Mouse (Mus musculus): ENCODE data around the gene Ppib.

Ppib gene

DNA sequence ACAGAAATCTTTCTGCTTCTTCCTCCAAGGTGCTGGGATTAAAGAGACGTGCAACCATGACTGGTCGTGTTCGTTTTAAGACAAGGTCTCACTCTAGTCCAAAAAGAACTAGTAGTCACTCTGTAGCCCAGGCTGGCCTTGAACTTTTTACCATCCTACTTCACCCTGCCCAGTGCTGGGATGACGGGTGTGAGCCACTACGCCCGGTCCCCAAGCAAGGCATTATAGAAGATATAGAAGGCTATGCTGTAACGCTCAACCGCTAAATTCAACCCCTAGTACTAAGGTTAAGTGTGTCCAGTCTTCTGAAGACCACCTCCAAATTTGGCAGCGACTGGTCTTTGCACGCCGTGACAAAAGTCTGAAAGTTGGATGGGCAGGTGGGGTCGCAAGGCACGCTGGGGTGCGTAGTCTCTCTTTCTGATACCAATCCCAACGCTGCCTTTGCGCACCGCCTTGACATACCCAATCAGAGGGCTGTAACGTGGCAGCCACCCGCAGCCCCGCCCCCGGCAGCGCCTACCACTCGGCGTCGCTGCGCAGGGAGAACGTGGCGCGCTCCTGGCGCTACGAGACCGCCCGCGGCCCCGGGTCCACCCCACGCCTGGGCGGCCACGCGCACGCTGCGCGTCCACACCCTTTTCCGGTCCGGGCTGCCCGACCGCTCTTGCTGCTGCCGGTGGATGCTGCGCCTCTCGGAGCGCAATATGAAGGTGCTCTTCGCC lies at the start of gene Ppib:
Gene Ppib (plus strand): TSS at position 640 of the 725 bp plus-strand sequence.
- DNase-seq (ENCODE audit: low spot score in 2 of 2): peak; percentile 94 to 95

DNA sequence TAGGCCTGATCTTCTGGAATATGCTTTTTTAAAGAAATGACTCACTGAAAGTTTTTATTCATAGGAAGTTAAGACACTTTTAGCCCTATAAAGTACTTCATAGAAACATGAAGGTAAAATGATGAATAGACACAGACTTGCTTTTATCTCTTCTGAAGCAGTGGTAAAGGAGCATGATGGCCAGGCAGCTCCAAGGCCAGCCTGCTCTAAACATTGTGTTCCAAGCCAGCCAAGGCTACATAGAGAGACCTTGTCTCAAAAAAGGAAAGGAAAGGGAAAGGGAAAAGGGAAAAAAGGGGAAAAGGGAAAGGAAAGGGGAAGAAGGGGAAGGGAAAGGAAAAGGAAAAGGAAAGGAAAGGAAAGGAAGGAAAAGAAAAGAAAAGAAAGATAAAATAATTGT lies 39.4 kb upstream of the Ppib start:
- no peak for DNase-seq (ENCODE audit: low spot score in 2 of 2)

DNA sequence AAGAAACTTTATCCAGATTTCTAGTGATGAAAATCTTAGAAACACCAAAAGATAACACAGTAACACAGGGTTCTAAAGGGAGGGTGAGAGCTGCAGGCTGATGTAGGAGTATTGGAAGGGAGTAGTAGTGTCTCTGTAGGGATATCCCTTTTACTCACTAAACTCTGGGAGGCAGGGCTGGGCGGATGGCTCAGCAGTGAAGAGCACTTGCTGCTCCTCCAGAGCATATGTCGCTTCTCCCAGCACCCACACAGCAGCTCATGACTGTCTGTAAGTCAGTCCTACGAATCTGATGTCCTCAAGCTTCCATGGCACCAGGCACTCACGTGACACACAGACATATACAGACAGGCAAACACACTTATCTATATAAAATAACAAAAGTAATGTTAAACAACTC lies 21.9 kb upstream of the Ppib start:
- DNase-seq (ENCODE audit: low spot score in 2 of 2): no peak

DNA sequence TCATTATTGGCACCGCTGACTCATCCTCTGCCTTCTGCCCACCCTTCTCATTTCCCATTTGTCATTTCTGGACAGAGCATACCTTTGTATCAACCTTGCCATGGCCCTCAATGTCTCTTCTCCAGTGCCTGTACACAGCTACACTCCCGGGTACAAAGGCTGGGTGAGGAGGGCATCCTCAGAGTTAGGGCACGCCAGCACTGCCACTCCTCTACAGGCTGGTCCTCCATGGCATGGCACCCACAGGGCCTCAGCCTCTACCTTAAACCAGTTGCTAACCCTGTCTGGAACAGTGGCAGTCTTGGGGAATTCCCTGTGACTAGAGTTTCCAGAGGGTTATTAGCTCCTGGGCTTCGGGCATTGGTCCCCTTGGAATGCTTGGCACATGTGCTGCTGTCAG lies 21.4 kb upstream of the Ppib start:
- DNase-seq (ENCODE audit: low spot score in 2 of 2): no peak

DNA sequence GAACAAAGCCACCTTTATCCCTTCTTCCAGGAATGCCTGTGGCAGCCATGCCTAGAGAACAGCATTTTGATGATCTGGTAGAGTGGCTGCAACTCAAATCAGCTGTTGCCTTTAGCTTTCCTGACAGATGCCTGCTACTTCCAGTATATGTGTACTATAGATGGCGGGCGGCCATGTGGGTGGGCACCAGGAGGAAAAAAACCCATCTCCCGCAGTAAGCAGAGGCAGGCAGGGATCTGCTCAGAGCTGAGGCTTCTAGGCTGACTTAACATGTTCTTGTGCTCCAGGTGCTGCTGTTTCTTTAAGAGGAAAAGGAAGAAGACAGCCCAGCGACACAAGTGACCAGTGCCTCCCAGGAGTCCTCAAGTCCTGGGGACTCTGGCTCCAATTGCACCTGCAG lies 20.7 kb upstream of the Ppib start:
- DNase-seq (ENCODE audit: low spot score in 2 of 2): no peak

DNA sequence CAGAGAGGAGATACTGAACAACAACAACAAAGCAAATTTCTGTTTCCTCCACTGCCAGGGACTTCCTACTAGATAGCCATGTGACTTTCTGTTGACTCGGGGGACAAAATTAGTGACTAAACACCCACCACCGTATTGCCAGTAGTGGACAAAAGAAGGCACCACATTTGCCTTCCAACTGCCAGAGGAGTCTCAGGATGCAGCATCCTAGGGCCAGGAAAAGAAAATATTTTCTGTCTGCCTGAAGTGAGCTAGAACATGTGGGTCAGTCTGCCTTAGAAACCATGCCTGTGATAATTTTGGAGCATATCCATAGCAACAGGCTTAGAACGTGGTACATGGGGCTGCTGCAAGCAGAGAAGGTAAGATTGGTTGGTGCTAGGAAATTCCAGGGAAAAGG lies 19.2 kb upstream of the Ppib start:
- no peak for DNase-seq (ENCODE audit: low spot score in 2 of 2)

DNA sequence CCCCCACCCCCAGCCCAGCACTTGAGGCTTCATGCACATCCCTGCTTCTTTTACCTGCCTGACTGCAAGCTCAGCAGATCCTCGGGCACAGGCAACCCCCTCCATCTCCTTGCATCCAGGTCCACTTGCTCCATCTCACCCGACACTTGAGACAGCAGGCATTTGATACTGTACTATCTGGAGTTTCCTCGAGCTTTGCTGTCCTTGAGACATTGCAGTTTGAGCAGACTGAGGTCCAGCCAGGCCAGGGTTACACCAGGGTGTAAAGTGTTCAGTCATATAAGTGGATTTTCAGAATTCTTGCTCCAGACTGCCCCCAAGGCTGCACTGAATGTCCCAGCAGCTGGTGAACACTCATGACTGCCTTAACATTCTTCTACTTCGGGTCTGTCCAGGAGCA lies 17.7 kb upstream of the Ppib start:
- DNase-seq (ENCODE audit: low spot score in 2 of 2): no peak

DNA sequence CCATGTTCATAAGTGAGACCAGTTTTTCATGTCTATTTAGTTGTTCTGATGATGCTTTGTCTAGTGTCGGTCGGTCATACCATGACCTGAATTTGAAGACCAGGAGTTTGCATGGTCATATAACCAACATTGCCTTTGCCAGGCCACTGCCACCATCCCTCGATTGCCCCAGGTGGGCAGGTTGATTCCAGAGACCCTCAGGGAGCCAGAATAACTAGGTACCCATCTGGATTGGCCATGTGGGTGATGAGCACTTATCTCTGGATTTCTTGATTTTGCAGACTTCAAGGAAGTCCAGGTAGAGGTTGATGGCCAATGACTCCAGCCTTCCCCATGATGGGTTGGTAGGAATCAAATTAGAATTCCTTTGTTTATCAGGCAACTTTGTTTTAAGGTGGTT lies 16.8 kb upstream of the Ppib start:
- no peak for DNase-seq (ENCODE audit: low spot score in 2 of 2)

DNA sequence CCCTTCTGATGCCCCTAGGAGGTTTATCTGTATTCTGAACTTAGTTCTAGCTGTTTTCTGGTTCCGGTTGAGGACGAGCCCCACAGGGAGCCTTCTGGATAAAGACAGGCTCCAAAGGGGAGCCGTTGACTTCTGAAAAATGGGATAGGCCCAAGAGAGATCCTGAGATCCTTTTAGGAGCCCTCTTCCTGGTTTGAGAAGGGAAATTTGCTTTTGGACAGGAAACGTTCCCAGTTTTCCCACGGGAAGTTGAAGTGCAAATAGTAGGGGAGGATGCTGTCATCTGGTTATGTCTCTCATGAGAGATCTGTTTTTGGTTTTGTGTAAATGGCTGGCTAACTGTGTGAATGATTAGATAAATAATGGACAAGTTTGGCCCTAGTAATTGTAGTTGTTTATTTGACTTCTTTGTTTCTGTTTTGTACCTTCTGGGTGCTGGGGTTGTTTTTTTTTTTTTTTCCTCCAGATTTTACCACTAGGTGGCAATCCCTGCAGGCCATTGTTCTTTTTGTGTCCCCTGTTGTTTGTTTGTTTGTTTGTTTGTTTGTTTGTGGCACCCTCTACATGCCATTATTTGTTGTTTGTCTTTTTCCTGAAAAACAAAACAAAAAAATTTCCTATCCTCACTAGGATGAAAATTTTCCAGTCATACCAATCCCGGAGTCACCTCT lies 10.0 kb upstream of the Ppib start:
- DNase-seq (ENCODE audit: low spot score in 2 of 2): no peak

DNA sequence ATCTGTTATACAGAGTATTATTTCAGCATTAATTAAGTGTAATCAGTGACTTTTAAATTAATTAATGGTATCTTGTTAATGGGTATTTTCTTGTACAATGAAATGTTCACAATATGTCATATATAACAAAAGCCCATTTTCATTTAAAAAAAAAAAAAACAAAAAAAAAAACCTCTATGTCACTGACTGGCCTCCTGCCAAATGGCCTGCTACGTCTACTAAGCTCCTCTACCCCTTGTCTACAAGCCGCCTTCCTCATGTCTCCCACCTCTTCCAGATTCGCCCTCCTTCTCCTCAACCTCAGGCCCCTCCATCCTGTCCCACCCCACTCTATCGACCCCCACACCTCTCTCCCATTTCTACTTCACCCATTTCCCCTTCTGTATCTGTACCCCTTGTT lies 8.5 kb upstream of the Ppib start:
- no peak for DNase-seq (ENCODE audit: low spot score in 2 of 2)

DNA sequence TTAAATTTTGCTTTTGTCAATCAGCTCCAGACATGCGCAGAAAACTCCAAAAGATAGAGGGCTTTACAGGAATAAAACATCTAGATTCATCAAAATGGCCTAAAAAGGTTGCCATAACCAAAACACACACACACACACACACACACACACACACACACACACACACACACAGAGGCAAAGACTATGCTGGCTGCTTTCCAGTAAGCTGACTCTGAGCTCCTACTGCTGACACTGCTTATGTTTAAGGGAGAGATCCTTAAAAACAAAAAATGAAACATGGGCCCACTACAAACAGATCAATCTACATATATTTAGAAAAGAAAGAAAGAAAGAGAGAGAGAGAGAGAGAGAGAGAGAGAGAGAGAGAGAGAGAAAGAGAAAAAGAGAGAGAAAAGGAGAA lies 7.3 kb upstream of the Ppib start:
- no peak for DNase-seq (ENCODE audit: low spot score in 2 of 2)

DNA sequence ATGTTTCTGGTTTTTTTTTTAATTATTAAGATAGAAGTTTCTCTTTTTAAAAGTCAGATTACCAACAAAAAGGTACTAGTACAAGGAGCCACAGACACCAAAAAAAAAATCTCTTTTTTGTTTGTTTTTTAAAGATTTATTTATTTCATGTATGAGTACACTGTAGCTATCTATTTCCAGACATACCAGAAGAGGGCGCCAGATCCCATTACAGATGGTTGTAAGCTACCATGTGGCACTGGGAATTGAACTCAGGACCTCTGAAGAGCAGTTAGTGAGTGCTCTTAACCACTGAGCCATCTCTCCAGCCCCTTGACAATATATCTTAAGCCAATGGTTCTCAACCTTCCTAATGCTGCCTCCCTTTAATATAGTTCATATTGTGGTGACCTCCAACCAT lies 6.4 kb upstream of the Ppib start:
- no peak for DNase-seq (ENCODE audit: low spot score in 2 of 2)

DNA sequence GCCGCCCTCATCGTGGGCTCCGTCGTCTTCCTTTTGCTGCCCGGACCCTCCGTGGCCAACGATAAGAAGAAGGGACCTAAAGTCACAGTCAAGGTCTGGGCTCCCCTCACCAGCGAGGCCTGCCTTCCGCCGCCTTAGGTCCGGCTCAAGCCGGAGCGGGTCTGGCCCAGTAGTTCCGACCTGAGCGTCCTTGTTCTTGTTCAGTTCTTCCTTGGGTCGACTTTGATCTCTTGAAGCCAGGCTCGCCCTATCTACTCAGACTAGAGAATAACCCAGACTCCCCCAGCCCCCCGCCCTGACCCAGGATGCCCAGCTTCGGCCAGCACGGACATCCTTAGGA lies 256 bp downstream of the Ppib start:
- no peak for DNase-seq (ENCODE audit: low spot score in 2 of 2)

DNA sequence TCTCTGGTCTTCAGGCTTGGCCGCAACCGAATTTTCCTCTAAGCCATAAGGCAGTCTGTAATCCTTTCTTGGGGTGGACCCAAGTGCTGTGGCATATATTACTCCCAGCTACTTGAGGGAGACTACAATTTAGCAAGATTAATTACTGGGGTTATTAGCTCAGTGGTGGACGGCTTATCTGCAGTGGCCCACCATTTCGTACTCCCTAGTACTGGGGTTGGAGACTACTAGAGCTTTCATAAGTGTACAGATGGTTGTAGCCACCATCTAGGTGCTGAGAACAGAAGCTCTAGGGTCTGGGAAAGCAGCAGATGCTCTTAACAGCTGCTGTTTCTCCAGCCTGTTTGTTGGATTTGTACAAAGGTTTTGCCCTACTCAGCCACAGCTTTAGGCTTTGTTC lies 964 bp downstream of the Ppib start:
- DNase-seq (ENCODE audit: low spot score in 2 of 2): no peak

DNA sequence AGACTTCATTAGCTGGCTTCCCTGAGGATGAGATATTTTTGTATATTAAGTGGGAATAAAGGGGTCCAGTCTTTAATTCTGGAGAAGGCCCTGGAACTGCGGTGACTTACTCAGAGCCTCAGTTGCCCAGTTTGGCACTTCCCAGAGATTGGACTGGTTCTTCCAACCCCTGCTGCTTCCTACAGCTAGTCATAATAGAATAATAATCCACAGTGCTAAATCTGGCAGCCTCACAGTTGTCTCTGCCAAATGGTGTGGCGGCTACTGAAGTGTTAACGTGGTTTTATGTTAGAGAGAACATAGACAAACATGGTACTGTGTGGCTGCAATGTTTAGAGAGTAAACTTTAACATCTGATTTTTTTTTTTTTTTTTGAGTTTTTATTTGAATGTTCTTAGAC lies 1.6 kb downstream of the Ppib start:
- no peak for DNase-seq (ENCODE audit: low spot score in 2 of 2)

DNA sequence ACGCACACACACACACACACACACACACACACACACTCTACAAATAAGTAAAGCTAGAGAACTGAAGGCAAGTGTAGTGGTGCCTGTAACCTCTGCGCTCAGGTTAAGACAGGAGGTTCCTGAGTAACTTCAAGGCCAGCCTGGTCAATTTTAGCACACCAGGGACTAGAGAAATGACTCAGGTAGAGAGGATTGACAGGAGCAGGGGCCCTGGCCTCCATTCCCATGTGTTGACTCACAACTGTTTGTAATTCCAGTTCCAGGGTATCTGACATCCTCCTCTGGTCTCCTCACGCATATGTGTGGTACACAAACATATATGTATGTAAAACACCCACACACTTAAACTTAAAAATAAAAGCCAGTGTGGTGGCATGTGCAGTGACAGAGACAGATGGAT lies 3.4 kb downstream of the Ppib start:
- DNase-seq (ENCODE audit: low spot score in 2 of 2): no peak

DNA sequence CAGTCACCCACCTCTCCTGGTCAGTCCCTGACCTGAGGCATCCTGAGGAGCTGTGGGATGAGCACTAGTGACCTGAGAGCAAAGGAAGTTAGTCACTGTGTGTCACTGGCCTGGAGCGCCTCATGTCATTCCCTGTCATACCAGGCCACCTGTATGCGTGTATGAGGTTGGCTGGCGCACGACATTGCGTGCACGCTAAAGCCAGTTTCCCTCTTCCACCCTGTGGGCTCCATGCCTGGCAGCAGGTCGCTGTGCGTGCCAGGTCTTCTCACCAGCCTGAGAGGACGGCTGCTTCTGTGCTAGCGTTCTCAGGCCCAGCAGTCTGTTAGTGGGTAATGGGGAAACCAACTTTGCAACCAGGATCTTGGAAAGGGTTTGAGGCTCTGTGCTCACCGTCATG lies 4.3 kb downstream of the Ppib start:
- DNase-seq (ENCODE audit: low spot score in 2 of 2): no peak

DNA sequence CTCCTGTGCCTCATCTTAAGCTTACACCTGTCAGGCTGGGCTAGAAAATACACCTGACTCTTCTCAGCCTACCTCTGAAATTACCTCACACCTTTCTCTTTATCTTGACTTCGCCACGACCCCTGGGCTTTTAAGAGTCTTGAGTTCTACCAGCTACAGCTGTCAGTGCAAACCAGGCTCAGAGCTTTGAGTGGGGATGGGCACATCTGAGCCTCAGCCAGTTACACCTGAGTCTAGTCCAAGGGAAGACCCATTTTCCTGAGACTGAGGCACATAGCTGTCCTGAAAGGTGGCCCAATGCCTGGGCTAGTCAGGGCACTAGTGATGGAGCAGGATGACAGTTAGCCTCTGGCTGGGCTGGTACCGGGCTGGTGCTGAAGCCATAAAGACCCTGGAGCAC lies 6.8 kb downstream of the Ppib start:
- DNase-seq (ENCODE audit: low spot score in 2 of 2): no peak

DNA sequence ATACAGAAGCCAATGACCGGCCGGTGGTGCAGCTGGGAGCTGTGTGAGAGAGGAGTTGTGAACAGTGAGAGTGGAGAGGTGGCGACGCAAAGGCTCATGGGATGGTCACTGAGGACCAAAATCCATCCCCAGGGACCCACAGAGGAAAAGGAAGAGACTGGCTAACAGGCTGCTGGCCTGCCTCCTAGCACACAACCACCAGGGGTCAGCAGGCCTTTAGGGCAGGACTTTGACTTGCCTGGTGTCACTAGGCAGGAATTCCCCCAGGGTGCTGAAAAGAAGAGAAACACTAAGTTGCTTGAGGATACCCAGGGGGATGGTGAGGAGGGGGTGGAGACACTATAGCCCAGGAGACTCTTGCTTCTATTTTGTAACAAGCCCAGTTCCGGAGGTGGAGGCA lies 7.5 kb downstream of the Ppib start:
- DNase-seq (ENCODE audit: low spot score in 2 of 2): no peak

DNA sequence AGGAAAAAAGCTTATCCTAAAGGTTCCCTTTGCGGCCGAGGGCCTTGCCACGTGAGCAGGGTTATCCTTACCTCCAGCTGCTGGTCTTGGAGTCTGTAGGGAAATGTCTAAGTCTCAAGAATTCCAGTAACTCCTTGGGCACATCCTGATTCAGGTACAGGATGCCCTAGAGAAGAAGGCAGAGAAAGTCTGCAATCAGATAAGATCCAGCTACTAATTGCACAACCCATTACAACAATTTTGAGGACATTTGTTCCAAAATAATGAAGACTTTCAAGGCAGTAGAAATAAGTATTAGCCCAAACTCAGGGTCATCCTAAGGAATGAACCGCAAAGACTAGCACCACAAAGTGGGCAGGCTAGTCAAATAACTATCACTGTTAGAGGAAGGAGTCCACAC lies 8.0 kb downstream of the Ppib start:
- DNase-seq (ENCODE audit: low spot score in 2 of 2): no peak

DNA sequence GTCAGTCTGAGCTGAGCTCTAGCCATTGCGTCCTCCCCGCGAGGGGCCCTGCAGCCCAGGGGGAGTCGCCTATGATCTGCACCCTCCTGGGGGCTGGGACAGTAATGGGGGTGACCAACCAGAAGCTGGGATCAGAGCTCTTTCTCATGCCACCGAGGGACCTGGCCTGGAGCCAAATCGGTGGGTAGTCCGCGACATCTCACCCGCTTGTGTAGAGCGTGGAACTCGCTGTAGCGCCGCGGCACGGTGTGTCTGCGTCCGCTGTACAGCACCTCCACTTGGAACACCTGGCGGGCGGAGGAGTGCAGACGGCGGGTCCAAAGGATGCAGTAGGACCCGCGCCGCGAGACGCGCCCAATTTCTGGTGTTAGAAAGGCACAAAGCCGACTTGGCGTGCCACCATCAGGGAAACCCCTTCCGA lies 9.0 kb downstream of the Ppib start:
- DNase-seq (ENCODE audit: low spot score in 2 of 2): peak in 1 of 2 experiments; percentile 21

DNA sequence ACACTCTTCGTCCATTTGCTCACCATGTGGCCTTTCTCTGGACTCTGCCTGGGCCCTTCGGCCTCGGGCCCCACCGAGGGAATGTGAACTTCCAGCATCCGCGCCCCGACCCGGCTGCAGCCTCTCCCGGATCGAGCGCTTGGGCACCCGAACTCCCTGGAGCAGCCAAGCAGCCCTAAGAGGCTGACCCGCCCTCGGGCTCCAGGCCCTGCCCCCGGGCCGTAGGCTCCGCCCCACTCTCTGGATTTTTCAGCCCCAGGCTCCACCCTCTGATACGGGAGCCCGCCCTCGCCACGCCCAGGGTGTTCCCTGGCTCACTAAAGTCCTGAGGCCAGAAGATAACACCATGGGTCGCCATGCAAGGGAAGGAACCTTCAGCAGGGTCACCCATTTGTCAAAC lies 9.6 kb downstream of the Ppib start, which contains the start of gene Snx22:
Gene Snx22 (minus strand): TSS at position 137 of the 400 bp plus-strand sequence.
- peak in 1 of 2 experiments; percentile 44 for DNase-seq (ENCODE audit: low spot score in 2 of 2)

DNA sequence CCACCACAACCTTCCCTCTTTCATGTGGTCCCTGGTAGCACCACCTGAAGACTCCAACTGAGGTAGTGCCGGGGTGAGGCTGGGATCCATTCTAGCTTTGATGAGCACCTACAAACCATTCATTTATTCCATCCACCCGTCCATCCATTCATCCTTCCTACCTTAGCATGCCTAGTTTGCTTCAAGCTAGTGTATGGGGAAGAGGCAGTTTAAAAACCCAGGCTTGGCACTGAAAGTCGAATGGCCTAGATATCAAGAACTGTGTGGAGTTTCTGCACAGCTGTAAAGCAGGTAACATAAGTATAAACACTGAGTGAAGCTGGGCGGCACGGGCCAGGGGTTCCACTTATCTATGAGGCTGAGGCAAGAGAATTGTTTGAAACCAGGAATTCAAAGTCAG lies 10.1 kb downstream of the Ppib start:
- DNase-seq (ENCODE audit: low spot score in 2 of 2): no peak

DNA sequence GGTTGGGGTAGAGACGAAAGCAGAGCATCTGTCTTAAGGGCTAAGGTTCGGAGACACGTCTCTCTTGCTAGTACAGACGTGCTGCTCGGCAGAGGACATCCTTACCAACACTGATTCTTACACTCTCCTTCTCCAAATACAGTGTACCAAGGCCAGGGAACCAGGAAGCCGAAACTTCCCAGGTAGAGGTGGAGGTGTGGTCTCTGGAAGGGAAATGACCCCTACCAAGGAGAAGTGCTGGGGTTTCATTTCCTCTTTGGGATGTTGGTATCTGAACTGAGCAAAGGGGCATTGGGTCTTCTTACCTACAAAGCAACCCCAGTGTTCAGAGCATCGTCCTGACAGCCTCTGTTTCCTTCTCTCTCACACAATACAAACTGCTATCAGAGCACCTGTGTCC lies 12.7 kb downstream of the Ppib start:
- DNase-seq (ENCODE audit: low spot score in 2 of 2): no peak
